Mouse (Mus musculus): ENCODE data around the gene Serpine2. TPM values are rescaled to one million over a fixed set of nuclear protein-coding genes. Genes with fewer than 3 reads are reported as not detected.
A peak's percentile ranks its signal among the peaks of the same experiment; 100 is the strongest.

The Serpine2 gene
- total RNA-seq, 2 experiments from 2014 or later, result 32.9 to 40.2 TPM

GRCm38 (mm10) chr1:79819296-79819879 is 41.6 kb downstream of the Serpine2 start:
- ATAC-seq (replicated peaks; ENCODE audit: poor library complexity, severe bottlenecking), result no peak

- no peak for ATAC-seq (replicated peaks; ENCODE audit: poor library complexity, severe bottlenecking)
Observed at GRCm38 (mm10) chr1:79815446-79815845, 45.5 kb downstream of the Serpine2 start.

- ATAC-seq (replicated peaks; ENCODE audit: poor library complexity, severe bottlenecking), result no peak
Observed at GRCm38 (mm10) chr1:79809447-79809846, 51.5 kb downstream of the Serpine2 start.

- ATAC-seq (replicated peaks; ENCODE audit: poor library complexity, severe bottlenecking), result peak; percentile 53
Observed at GRCm38 (mm10) chr1:79806865-79807264, 54.1 kb downstream of the Serpine2 start.

- ATAC-seq (replicated peaks; ENCODE audit: poor library complexity, severe bottlenecking), result peak; percentile 87
Observed at GRCm38 (mm10) chr1:79803614-79804013, 57.4 kb downstream of the Serpine2 start.

- ATAC-seq (replicated peaks; ENCODE audit: poor library complexity, severe bottlenecking), result no peak
Observed at GRCm38 (mm10) chr1:79802858-79803427, 58.0 kb downstream of the Serpine2 start.

- ATAC-seq (replicated peaks; ENCODE audit: poor library complexity, severe bottlenecking), result no peak
Observed at GRCm38 (mm10) chr1:79797084-79797483, 63.9 kb downstream of the Serpine2 start.

GRCm38 (mm10) chr1:79786267-79786927 is 74.6 kb downstream of the Serpine2 start:
- ATAC-seq (replicated peaks; ENCODE audit: poor library complexity, severe bottlenecking), result peak; percentile 99

- peak; percentile 40 for ATAC-seq (replicated peaks; ENCODE audit: poor library complexity, severe bottlenecking)
Observed at GRCm38 (mm10) chr1:79782433-79782832, 78.5 kb downstream of the Serpine2 start.

- ATAC-seq (replicated peaks; ENCODE audit: poor library complexity, severe bottlenecking), result peak; percentile 48
Observed at GRCm38 (mm10) chr1:79778011-79778410, 83.0 kb downstream of the Serpine2 start.

- peak; percentile 95 for ATAC-seq (replicated peaks; ENCODE audit: poor library complexity, severe bottlenecking)
Observed at GRCm38 (mm10) chr1:79775927-79776458, 85.0 kb downstream of the Serpine2 start, which contains the start of the genes Mrpl44 and Wdfy1. Gene Mrpl44 (plus strand): TSS chr1:79776018. Gene Wdfy1 (minus strand): TSS chr1:79776143.

- no peak for ATAC-seq (replicated peaks; ENCODE audit: poor library complexity, severe bottlenecking)
Observed at GRCm38 (mm10) chr1:79774164-79774780, 86.7 kb downstream of the Serpine2 start.

GRCm38 (mm10) chr1:79768231-79768630 is 92.7 kb downstream of the Serpine2 start:
- peak; percentile 47 for ATAC-seq (replicated peaks; ENCODE audit: poor library complexity, severe bottlenecking)

- ATAC-seq (replicated peaks; ENCODE audit: poor library complexity, severe bottlenecking), result no peak
Observed at GRCm38 (mm10) chr1:79764483-79764882, 96.5 kb downstream of the Serpine2 start.

- ATAC-seq (replicated peaks; ENCODE audit: poor library complexity, severe bottlenecking), result no peak
Observed at GRCm38 (mm10) chr1:79764031-79764430, 96.9 kb downstream of the Serpine2 start.

- peak; percentile 45 for ATAC-seq (replicated peaks; ENCODE audit: poor library complexity, severe bottlenecking)
Observed at GRCm38 (mm10) chr1:79762282-79763250, 98.4 kb downstream of the Serpine2 start.

GRCm38 (mm10) chr1:79761917-79762271 is 99.1 kb downstream of the Serpine2 start:
- ATAC-seq (replicated peaks; ENCODE audit: poor library complexity, severe bottlenecking), result peak; percentile 6; the same call in 1 of the 2 replicates

GRCm38 (mm10) chr1:79761106-79761916 is 99.7 kb downstream of the Serpine2 start:
- ATAC-seq (replicated peaks; ENCODE audit: poor library complexity, severe bottlenecking), result peak; percentile 74

- no peak for ATAC-seq (replicated peaks; ENCODE audit: poor library complexity, severe bottlenecking)
Observed at GRCm38 (mm10) chr1:79760656-79761055, 100.3 kb downstream of the Serpine2 start.
